Mouse (Mus musculus) cortical plate, adult 2 months (tissue): ENCODE measurements around the gene Dbndd1. TPM values are rescaled to one million over a fixed set of nuclear protein-coding genes. Genes with fewer than 3 reads are reported as not detected.
"Not testable (repeated sequence)": the region's sequence is repeated elsewhere in the genome, so short reads cannot be mapped to it uniquely, and the experiment has no call there.

Source experiments
- H3K27ac ChIP-seq: fragments of 200-500 bp; 2 replicates; pipeline ENCODE4 v1.5.1; 2012; ENCODE audit warnings: low read length, control low read depth, inconsistent platforms; ENCODE audit not compliant: insufficient read depth
- H3K4me1 ChIP-seq: fragments of 200-500 bp; 2 replicates; pipeline ENCODE4 v1.6.1; 2011; ENCODE audit warnings: low read length; ENCODE audit not compliant: control insufficient read depth, insufficient read depth
- H3K4me3 ChIP-seq: fragments of 200-500 bp; 2 replicates; pipeline ENCODE4 v1.5.1; 2011; ENCODE audit warnings: mild to moderate bottlenecking, low read length, control low read depth; ENCODE audit not compliant: insufficient read depth
- CTCF ChIP-seq: fragments of 200-500 bp; IDR thresholded peaks from 2 replicates; pipeline ENCODE4 v1.5.1; 2011; ENCODE audit warnings: mild to moderate bottlenecking, control low read depth, low read length; ENCODE audit not compliant: insufficient read depth; ENCODE audit errors: extremely low read depth
- POLR2A ChIP-seq: fragments of 200-500 bp; IDR thresholded peaks from 2 replicates; pipeline ENCODE4 v1.6.1; 2011; ENCODE audit warnings: mild to moderate bottlenecking, low read length, control low read depth; ENCODE audit not compliant: insufficient read depth; ENCODE audit errors: extremely low read depth
- polyA plus RNA-seq: library from polyadenylated mRNA; depleted of rRNA; stranded (reverse); fragments of >200 nt; gene quantifications from 2 replicates; pipeline ENCODE4 v1.2.3, GENCODE M21; 2012

The Dbndd1 gene
- polyA plus RNA-seq, 1 experiment, result 21.5 TPM

GRCm38 (mm10) chr8:123497699-123498098 lies 17.6 kb downstream of the Dbndd1 start:
- H3K4me1 ChIP-seq, result no peaks in the 10 kb centered on the region
- no peak overlapping the region for H3K4me3 ChIP-seq
- no peak overlapping the region for H3K27ac ChIP-seq
- TF ChIP-seq CTCF (no peak), POLR2A (no peak)

GRCm38 (mm10) chr8:123492898-123493297 lies 22.4 kb downstream of the Dbndd1 start:
- no peak overlapping the region for H3K27ac ChIP-seq
- no peak overlapping the region for H3K4me3 ChIP-seq
- TF ChIP-seq POLR2A, result no peak
- no peak for TF ChIP-seq CTCF
- H3K4me1 ChIP-seq, result no peaks in the 10 kb centered on the region

- H3K4me3 ChIP-seq, result no peak overlapping the region
- no peaks in the 10 kb centered on the region for H3K4me1 ChIP-seq
- no peak for TF ChIP-seq POLR2A
- no peak for TF ChIP-seq CTCF
- H3K27ac ChIP-seq, result no peak overlapping the region
Observed at GRCm38 (mm10) chr8:123491280-123492075, 23.8 kb downstream of the Dbndd1 start.

GRCm38 (mm10) chr8:123482627-123483026 lies 32.6 kb downstream of the Dbndd1 start:
- Histone ChIP-seq H3K4me3 (no peak overlapping the region), H3K4me1 (peaks cover 2% of the 10 kb centered on the region; the same call in 1 of the 2 replicates), H3K27ac (no peak overlapping the region)
- TF ChIP-seq POLR2A, result no peak
- 0 out of 2 replicates have a peak, but pooled peaks have one; percentile 23 for TF ChIP-seq CTCF

- Histone ChIP-seq H3K4me1 (peaks cover 2% of the 10 kb centered on the region; the same call in 1 of the 2 replicates), H3K4me3 (peak overlapping the region; percentile 94), H3K27ac (peak overlapping the region; percentile 99)
- TF ChIP-seq POLR2A, result 0 out of 2 replicates have a peak, but pooled peaks have one; percentile 21
- no peak for TF ChIP-seq CTCF
Observed at GRCm38 (mm10) chr8:123478456-123479218, 36.6 kb downstream of the Dbndd1 start.

GRCm38 (mm10) chr8:123477737-123478258 lies 37.5 kb downstream of the Dbndd1 start, which contains the start of gene Afg3l1:
Gene Afg3l1 (plus strand): TSS chr8:123477903.
- Histone ChIP-seq H3K4me3 (peak within 1 kb of the TSS; percentile 94), H3K27ac (peak within 1 kb of the TSS; percentile 99), H3K4me1 (peaks cover 2% of the 10 kb centered on the region; the same call in 1 of the 2 replicates)
- TF ChIP-seq POLR2A (peak; percentile 78), CTCF (no peak)

GRCm38 (mm10) chr8:123476911-123477736 lies 38.1 kb downstream of the Dbndd1 start:
- H3K4me1 ChIP-seq, result peaks cover 2% of the 10 kb centered on the region; the same call in 1 of the 2 replicates
- H3K27ac ChIP-seq, result peak overlapping the region; percentile 99
- H3K4me3 ChIP-seq, result peak overlapping the region; percentile 94
- TF ChIP-seq POLR2A (no peak), CTCF (no peak)

- H3K27ac ChIP-seq, H3K4me3 ChIP-seq, H3K4me1 ChIP-seq: not testable (repeated sequence)
Observed at GRCm38 (mm10) chr8:123474549-123474948, 40.7 kb downstream of the Dbndd1 start.

- not testable (repeated sequence) for H3K27ac ChIP-seq, H3K4me3 ChIP-seq, H3K4me1 ChIP-seq
Observed at GRCm38 (mm10) chr8:123472991-123473390, 42.3 kb downstream of the Dbndd1 start.
